Mouse (Mus musculus): ENCODE measurements around the gene Rps6ka1. TPM values are rescaled to one million over a fixed set of nuclear protein-coding genes. Genes with fewer than 3 reads are reported as not detected.
"Not testable (repeated sequence)": the region's sequence is repeated elsewhere in the genome, so short reads cannot be mapped to it uniquely, and the experiment has no call there.

Gene Rps6ka1
- polyA plus RNA-seq, 1 experiment from 2014 or later, result 79.4 TPM

GRCm38 (mm10) chr4:133911983-133912382 lies 24.4 kb upstream of the Rps6ka1 start:
- Histone ChIP-seq H3K27me3 (ENCODE audit: control insufficient read depth, insufficient read depth, low read depth, low read length) (no peaks in the 10 kb centered on the region), H3K9ac (ENCODE audit: low read depth, low read length) (no peak overlapping the region), H3K4me2 (ENCODE audit: low read depth, low read length) (no peak overlapping the region), H3K4me1 (ENCODE audit: control insufficient read depth, low read depth, low read length) (peaks cover 24% of the 10 kb centered on the region), H3K27ac (ENCODE audit: low read length) (no peak overlapping the region), H3K9me3 (replicated peaks; ENCODE audit: control insufficient read depth, low read length) (no peaks in the 10 kb centered on the region), H3K36me3 (ENCODE audit: control insufficient read depth, insufficient read depth) (no peaks in the 10 kb centered on the region), H3K4me3 (ENCODE audit: low read depth, low read length) (no peak overlapping the region)
- no peak for ATAC-seq (ENCODE audit: low read depth)
- WGBS (ENCODE audit: insufficient replicate concordance), result 41% methylated on average over 4 of the region's 4 CpGs

GRCm38 (mm10) chr4:133910236-133911211 lies 22.9 kb upstream of the Rps6ka1 start:
- H3K27me3 ChIP-seq (ENCODE audit: control insufficient read depth, insufficient read depth, low read depth, low read length), result no peaks in the 10 kb centered on the region

GRCm38 (mm10) chr4:133908051-133908450 lies 20.5 kb upstream of the Rps6ka1 start:
- no peak for ATAC-seq (ENCODE audit: low read depth)
- Histone ChIP-seq H3K4me1 (ENCODE audit: control insufficient read depth, low read depth, low read length) (peaks cover 24% of the 10 kb centered on the region), H3K36me3 (ENCODE audit: control insufficient read depth, insufficient read depth) (no peaks in the 10 kb centered on the region), H3K27me3 (ENCODE audit: control insufficient read depth, insufficient read depth, low read depth, low read length) (no peaks in the 10 kb centered on the region), H3K4me2 (ENCODE audit: low read depth, low read length) (no peak overlapping the region), H3K27ac (ENCODE audit: low read length) (peak overlapping the region; percentile 10; the same call in 1 of the 2 replicates), H3K4me3 (ENCODE audit: low read depth, low read length) (no peak overlapping the region), H3K9me3 (replicated peaks; ENCODE audit: control insufficient read depth, low read length) (no peaks in the 10 kb centered on the region), H3K9ac (ENCODE audit: low read depth, low read length) (no peak overlapping the region)
- 44% methylated on average over 6 of the region's 6 CpGs for WGBS (ENCODE audit: insufficient replicate concordance)

More at GRCm38 (mm10) chr4:133910236-133911211, 22.9 kb upstream of the Rps6ka1 start:
- H3K9ac ChIP-seq (ENCODE audit: low read depth, low read length), result peak overlapping the region; percentile 63
- peak overlapping the region; percentile 77 for H3K4me2 ChIP-seq (ENCODE audit: low read depth, low read length)
- ATAC-seq (ENCODE audit: low read depth), result peak; percentile 91
- H3K27ac ChIP-seq (ENCODE audit: low read length), result peak overlapping the region; percentile 81
- H3K9me3 ChIP-seq (replicated peaks; ENCODE audit: control insufficient read depth, low read length), result no peaks in the 10 kb centered on the region
- peak overlapping the region; percentile 62 for H3K4me3 ChIP-seq (ENCODE audit: low read depth, low read length)
- WGBS (ENCODE audit: insufficient replicate concordance), result under 1% methylated on average over 57 of the region's 57 CpGs
- H3K36me3 ChIP-seq (ENCODE audit: control insufficient read depth, insufficient read depth), result no peaks in the 10 kb centered on the region
- peaks cover 24% of the 10 kb centered on the region for H3K4me1 ChIP-seq (ENCODE audit: control insufficient read depth, low read depth, low read length)

GRCm38 (mm10) chr4:133907086-133907485 lies 19.5 kb upstream of the Rps6ka1 start:
- H3K27ac ChIP-seq (ENCODE audit: low read length), result peak overlapping the region; percentile 68
- H3K4me1 ChIP-seq (ENCODE audit: control insufficient read depth, low read depth, low read length), result peaks cover 24% of the 10 kb centered on the region
- no peaks in the 10 kb centered on the region for H3K27me3 ChIP-seq (ENCODE audit: control insufficient read depth, insufficient read depth, low read depth, low read length)
- H3K4me2 ChIP-seq (ENCODE audit: low read depth, low read length), result peak overlapping the region; percentile 2; the same call in 1 of the 2 replicates
- H3K4me3 ChIP-seq (ENCODE audit: low read depth, low read length), result no peak overlapping the region
- H3K9me3 ChIP-seq (replicated peaks; ENCODE audit: control insufficient read depth, low read length), result no peaks in the 10 kb centered on the region
- no peak for ATAC-seq (ENCODE audit: low read depth)
- 11% methylated on average over 4 of the region's 4 CpGs for WGBS (ENCODE audit: insufficient replicate concordance)
- no peak overlapping the region for H3K9ac ChIP-seq (ENCODE audit: low read depth, low read length)
- no peaks in the 10 kb centered on the region for H3K36me3 ChIP-seq (ENCODE audit: control insufficient read depth, insufficient read depth)

- not testable (repeated sequence) for H3K4me3 ChIP-seq (ENCODE audit: low read depth, low read length)
- H3K27ac ChIP-seq (ENCODE audit: low read length), result peak overlapping the region; percentile 68
Measured at GRCm38 (mm10) chr4:133906336-133906735, 18.7 kb upstream of the Rps6ka1 start.

GRCm38 (mm10) chr4:133905167-133905566 lies 17.6 kb upstream of the Rps6ka1 start:
- no peak overlapping the region; the same call in 1 of the 2 replicates for H3K27ac ChIP-seq (ENCODE audit: low read length)
- no peak overlapping the region for H3K4me3 ChIP-seq (ENCODE audit: low read depth, low read length)
- no peaks in the 10 kb centered on the region for H3K27me3 ChIP-seq (ENCODE audit: control insufficient read depth, insufficient read depth, low read depth, low read length)
- no peak overlapping the region for H3K4me2 ChIP-seq (ENCODE audit: low read depth, low read length)
- H3K4me1 ChIP-seq (ENCODE audit: control insufficient read depth, low read depth, low read length), result peaks cover 12% of the 10 kb centered on the region
- 33% methylated on average over 7 of the region's 7 CpGs for WGBS (ENCODE audit: insufficient replicate concordance)
- no peaks in the 10 kb centered on the region for H3K36me3 ChIP-seq (ENCODE audit: control insufficient read depth, insufficient read depth)
- no peak for ATAC-seq (ENCODE audit: low read depth)
- no peaks in the 10 kb centered on the region for H3K9me3 ChIP-seq (replicated peaks; ENCODE audit: control insufficient read depth, low read length)
- H3K9ac ChIP-seq (ENCODE audit: low read depth, low read length), result no peak overlapping the region

More at GRCm38 (mm10) chr4:133906336-133906735, 18.7 kb upstream of the Rps6ka1 start:
- not testable (repeated sequence) for H3K36me3 ChIP-seq (ENCODE audit: control insufficient read depth, insufficient read depth); ATAC-seq (ENCODE audit: low read depth); H3K9ac ChIP-seq (ENCODE audit: low read depth, low read length); H3K9me3 ChIP-seq (replicated peaks; ENCODE audit: control insufficient read depth, low read length); H3K4me2 ChIP-seq (ENCODE audit: low read depth, low read length); H3K27me3 ChIP-seq (ENCODE audit: control insufficient read depth, insufficient read depth, low read depth, low read length)
- peaks cover 24% of the 10 kb centered on the region for H3K4me1 ChIP-seq (ENCODE audit: control insufficient read depth, low read depth, low read length)
- WGBS (ENCODE audit: insufficient replicate concordance), result 57% methylated on average over 5 of the region's 5 CpGs

GRCm38 (mm10) chr4:133904326-133904725 lies 16.7 kb upstream of the Rps6ka1 start:
- 71% methylated on average over 8 of the region's 8 CpGs for WGBS (ENCODE audit: insufficient replicate concordance)
- no peaks in the 10 kb centered on the region for H3K9me3 ChIP-seq (replicated peaks; ENCODE audit: control insufficient read depth, low read length)
- no peak overlapping the region for H3K9ac ChIP-seq (ENCODE audit: low read depth, low read length)
- H3K4me1 ChIP-seq (ENCODE audit: control insufficient read depth, low read depth, low read length), result peaks cover 7% of the 10 kb centered on the region
- H3K4me2 ChIP-seq (ENCODE audit: low read depth, low read length), result no peak overlapping the region
- no peaks in the 10 kb centered on the region for H3K27me3 ChIP-seq (ENCODE audit: control insufficient read depth, insufficient read depth, low read depth, low read length)
- H3K4me3 ChIP-seq (ENCODE audit: low read depth, low read length), result no peak overlapping the region
- no peak for ATAC-seq (ENCODE audit: low read depth)
- H3K36me3 ChIP-seq (ENCODE audit: control insufficient read depth, insufficient read depth), result no peaks in the 10 kb centered on the region
- H3K27ac ChIP-seq (ENCODE audit: low read length), result no peak overlapping the region

- no peak for ATAC-seq (ENCODE audit: low read depth)
- no peak overlapping the region for H3K4me3 ChIP-seq (ENCODE audit: low read depth, low read length)
- WGBS (ENCODE audit: insufficient replicate concordance), result 56% methylated on average over 7 of the region's 7 CpGs
- H3K4me1 ChIP-seq (ENCODE audit: control insufficient read depth, low read depth, low read length), result peaks cover 7% of the 10 kb centered on the region
- H3K27me3 ChIP-seq (ENCODE audit: control insufficient read depth, insufficient read depth, low read depth, low read length), result no peaks in the 10 kb centered on the region
- H3K9ac ChIP-seq (ENCODE audit: low read depth, low read length), result no peak overlapping the region
- H3K36me3 ChIP-seq (ENCODE audit: control insufficient read depth, insufficient read depth), result no peaks in the 10 kb centered on the region
- no peak overlapping the region for H3K27ac ChIP-seq (ENCODE audit: low read length)
- no peak overlapping the region for H3K4me2 ChIP-seq (ENCODE audit: low read depth, low read length)
- no peaks in the 10 kb centered on the region for H3K9me3 ChIP-seq (replicated peaks; ENCODE audit: control insufficient read depth, low read length)
Measured at GRCm38 (mm10) chr4:133903372-133903771, 15.8 kb upstream of the Rps6ka1 start.

- H3K4me2 ChIP-seq (ENCODE audit: low read depth, low read length), result no peak overlapping the region
- H3K4me3 ChIP-seq (ENCODE audit: low read depth, low read length), result no peak overlapping the region
- no peak overlapping the region for H3K27ac ChIP-seq (ENCODE audit: low read length)
- H3K9me3 ChIP-seq (replicated peaks; ENCODE audit: control insufficient read depth, low read length), result no peaks in the 10 kb centered on the region
- 70% methylated on average over 2 of the region's 2 CpGs for WGBS (ENCODE audit: insufficient replicate concordance)
- no peak overlapping the region for H3K9ac ChIP-seq (ENCODE audit: low read depth, low read length)
- no peaks in the 10 kb centered on the region for H3K36me3 ChIP-seq (ENCODE audit: control insufficient read depth, insufficient read depth)
- ATAC-seq (ENCODE audit: low read depth), result no peak
- no peaks in the 10 kb centered on the region for H3K27me3 ChIP-seq (ENCODE audit: control insufficient read depth, insufficient read depth, low read depth, low read length)
- H3K4me1 ChIP-seq (ENCODE audit: control insufficient read depth, low read depth, low read length), result peaks cover 3% of the 10 kb centered on the region
Measured at GRCm38 (mm10) chr4:133902510-133902909, 14.9 kb upstream of the Rps6ka1 start.
